In genomic region chr4:129374219-129374755, GRCm38 (mm10) we compare ENCODE assay signal across 23 mouse cellular contexts. TPM values are rescaled to one million over a fixed set of nuclear protein-coding genes. Genes with fewer than 3 reads are reported as not detected.
DNase-seq lines count a peak whose midpoint lies in the region; ATAC-seq and TF ChIP-seq lines count a peak whose summit lies in the region.
"Had no signal": no experiment of that assay in that cellular context is flagged by ENCODE, and none has a peak within 500 bp of the region (broad histone marks: within the 10 kb centered on the region; RNA-seq: fewer than 3 reads in every experiment).

No protein-coding gene starts in this region.

- H3K4me3 ChIP-seq in forebrain, embryonic 10.5 days: 0 out of 2 replicates have a peak overlapping the region, but pooled peaks have one; percentile 19
- no peak overlapping the region for H3K4me3 ChIP-seq in forebrain, embryonic 14.5 days (ENCODE audit: low read depth, low read length)
- H3K4me3 ChIP-seq in ES-Bruce4 (ENCODE audit: low read depth, low read length): peak overlapping the region; percentile 79
- H3K4me3 ChIP-seq in cerebellum, adult 2 months (replicated peaks; ENCODE audit: insufficient read depth, low read depth, low read length): no peak overlapping the region
- H3K4me3 ChIP-seq: embryonic facial prominence, embryonic 15.5 days; heart, adult 2 months; hindbrain, embryonic 13.5 days; liver, embryonic 15.5 days; midbrain, embryonic 12.5 days had no signal

- H3K4me1 ChIP-seq in forebrain, embryonic 10.5 days: peaks cover 28% of the 10 kb centered on the region
- 0 out of 2 replicates have a peak, but pooled peaks cover 2% of the 10 kb centered on the region for H3K4me1 ChIP-seq in forebrain, embryonic 14.5 days (ENCODE audit: control insufficient read depth, insufficient read depth, low read length)
- peaks cover 5% of the 10 kb centered on the region for H3K4me1 ChIP-seq in ES-Bruce4 (ENCODE audit: control insufficient read depth, insufficient read depth, low read length)
- no peaks in the 10 kb centered on the region; the same call in 1 of the 2 replicates for H3K4me1 ChIP-seq in cerebellum, adult 2 months (ENCODE audit: control insufficient read depth, insufficient read depth, low read length)

- ATAC-seq in forebrain, embryonic 14.5 days: no peak
- peak; percentile 10; the same call in 1 of the 2 replicates for ATAC-seq in common myeloid progenitor, adult 5-6 weeks (replicated peaks; ENCODE audit: low read depth, poor library complexity, severe bottlenecking)
- ATAC-seq: forebrain, postnatal 0 days had no signal

- no peak overlapping the region for H3K4me2 ChIP-seq in forebrain, embryonic 14.5 days (ENCODE audit: low read length)
- H3K4me2 ChIP-seq: embryonic facial prominence, embryonic 15.5 days; midbrain, embryonic 12.5 days had no signal

- no peaks in the 10 kb centered on the region for H3K9me3 ChIP-seq in forebrain, embryonic 10.5 days
- no peaks in the 10 kb centered on the region for H3K9me3 ChIP-seq in forebrain, embryonic 14.5 days (replicated peaks; ENCODE audit: control insufficient read depth, low read length)
- H3K9me3 ChIP-seq in ES-Bruce4 (replicated peaks; ENCODE audit: control insufficient read depth, insufficient read depth, low read length, poor library complexity, severe bottlenecking): no peaks in the 10 kb centered on the region
- H3K9me3 ChIP-seq: embryonic facial prominence, embryonic 15.5 days; hindbrain, embryonic 13.5 days; liver, embryonic 15.5 days; midbrain, embryonic 12.5 days had no signal

- peaks cover 60% of the 10 kb centered on the region for H3K27me3 ChIP-seq in forebrain, embryonic 10.5 days (ENCODE audit: poor library complexity, severe bottlenecking)
- no peaks in the 10 kb centered on the region for H3K27me3 ChIP-seq in forebrain, embryonic 14.5 days (replicated peaks; ENCODE audit: control insufficient read depth, insufficient read depth, low read length)
- H3K27me3 ChIP-seq in ES-Bruce4 (ENCODE audit: control insufficient read depth, insufficient read depth, low read length, poor library complexity, severe bottlenecking): no peaks in the 10 kb centered on the region
- H3K27me3 ChIP-seq in splenic B cell, adult 2 months (ENCODE audit: control insufficient read depth, insufficient read depth, low read length, poor library complexity, severe bottlenecking): no peaks in the 10 kb centered on the region
- H3K27me3 ChIP-seq in cerebellum, adult 2 months (ENCODE audit: control insufficient read depth, insufficient read depth, low read length): no peaks in the 10 kb centered on the region

- no peak for TF ChIP-seq CTCF in ES-Bruce4 (IDR thresholded peaks at IDR 0.05; ENCODE audit: low read depth, low read length)
- TF ChIP-seq CTCF in cerebellum, adult 2 months (IDR thresholded peaks at IDR 0.05; ENCODE audit: borderline replicate concordance, insufficient read depth, low read depth, low read length): no peak

- WGBS in forebrain, embryonic 10.5 days: 42% methylated on average over 11 of the region's 11 CpGs
- 43% methylated on average over 11 of the region's 11 CpGs for WGBS in forebrain, embryonic 14.5 days
- 65% methylated on average over 11 of the region's 11 CpGs for WGBS in cerebellum, adult 2 months

- TF ChIP-seq EP300 in ES-Bruce4 (IDR thresholded peaks at IDR 0.05; ENCODE audit: insufficient read depth, low read depth, low read length): peak; percentile 81

- H3K27ac ChIP-seq in forebrain, embryonic 10.5 days: no peak overlapping the region
- H3K27ac ChIP-seq in forebrain, embryonic 14.5 days (ENCODE audit: low read depth, low read length): no peak overlapping the region
- peak overlapping the region; percentile 99 for H3K27ac ChIP-seq in ES-Bruce4 (ENCODE audit: insufficient read depth, low read length)
- H3K27ac ChIP-seq in cerebellum, adult 2 months (ENCODE audit: insufficient read depth, low read length): no peak overlapping the region
- H3K27ac ChIP-seq: embryonic facial prominence, embryonic 15.5 days; heart, adult 2 months; hindbrain, embryonic 13.5 days; liver, embryonic 15.5 days; macrophage; midbrain, embryonic 12.5 days had no signal

- H3K36me3 ChIP-seq in forebrain, embryonic 10.5 days (replicated peaks): no peaks in the 10 kb centered on the region
- H3K36me3 ChIP-seq in forebrain, embryonic 14.5 days (ENCODE audit: control insufficient read depth, insufficient read depth, low read length): no peaks in the 10 kb centered on the region
- H3K36me3 ChIP-seq in ES-Bruce4 (ENCODE audit: control insufficient read depth, insufficient read depth, low read length, poor library complexity, severe bottlenecking): no peaks in the 10 kb centered on the region
- H3K36me3 ChIP-seq in splenic B cell, adult 2 months (ENCODE audit: control insufficient read depth, insufficient read depth, low read length, poor library complexity, severe bottlenecking): no peaks in the 10 kb centered on the region
- H3K36me3 ChIP-seq: embryonic facial prominence, embryonic 15.5 days; hindbrain, embryonic 13.5 days; liver, embryonic 15.5 days; midbrain, embryonic 12.5 days had no signal

- no peak for TF ChIP-seq POLR2A in ES-Bruce4 (IDR thresholded peaks at IDR 0.05; ENCODE audit: insufficient read depth, low read length)
- no peak for TF ChIP-seq POLR2A in cerebellum, adult 2 months (IDR thresholded peaks at IDR 0.05; ENCODE audit: borderline replicate concordance, insufficient read depth, low read length)

- H3K9ac ChIP-seq in forebrain, embryonic 14.5 days (ENCODE audit: low read length): no peak overlapping the region
- H3K9ac ChIP-seq in ES-Bruce4 (ENCODE audit: low read depth, poor library complexity, severe bottlenecking): peak overlapping the region; percentile 99
- H3K9ac ChIP-seq: embryonic facial prominence, embryonic 15.5 days; forebrain, postnatal 0 days; liver, embryonic 15.5 days; midbrain, embryonic 12.5 days had no signal

- no peak for DNase-seq in forebrain, embryonic 10.5 days (ENCODE audit: extremely low spot score, low spot score)
- DNase-seq in forebrain, embryonic 14.5 days (ENCODE audit: low spot score): no peak
- DNase-seq in splenic B cell, adult 2 months (ENCODE audit: low read depth, low spot score): peak; percentile 53
- DNase-seq in cerebellum, adult 2 months: no peak
- no peak for DNase-seq in kidney, postnatal 36 days
- DNase-seq in frontal cortex, postnatal 25 days (ENCODE audit: low spot score in 2 of 2): no peak
- DNase-seq: adrenal gland, postnatal 14 days; cerebellum, adult 9-10 months; forebrain, postnatal 0 days; gastrocnemius, postnatal 25 days; heart, adult 2 months; heart, postnatal 36 days; kidney, adult 9 months; kidney, postnatal 4 days; liver; right cerebral cortex, postnatal 25 days had no signal

RNA-seq across cellular contexts. Expression of gene Zbtb8a, which starts 3.6 kb away (rescaled TPM):
- 5.8 and 6.0 TPM in 2 replicates for polyA plus RNA-seq in forebrain, embryonic 10.5 days (2016; fragmentation: Nextera tagmentation; extraction: Ambion mirVana)
- polyA plus RNA-seq in forebrain, embryonic 14.5 days (2014; fragmentation: Nextera tagmentation; extraction: Ambion mirVana): 5.8 and 6.6 TPM in 2 replicates
- polyA plus RNA-seq in ES-Bruce4 (2011; ENCODE audit: insufficient read depth, insufficient read length, low read depth, missing spikeins): 20.7 and 21.1 TPM in 2 replicates
- 9.6 and 10.6 TPM in 2 replicates for total RNA-seq in common myeloid progenitor, adult 5-6 weeks (2017)
- polyA plus RNA-seq in cerebellum, adult 2 months (2012; rRNA removed): 10.6 and 12.9 TPM in 2 replicates

RNA-seq across cellular contexts. Expression of gene Zbtb8os, which starts 38.8 kb away (rescaled TPM):
- polyA plus RNA-seq in forebrain, embryonic 10.5 days (2016; fragmentation: Nextera tagmentation; extraction: Ambion mirVana): 46.5 and 55.4 TPM in 2 replicates
- 27.7 and 37.1 TPM in 2 replicates for polyA plus RNA-seq in forebrain, embryonic 14.5 days (2014; fragmentation: Nextera tagmentation; extraction: Ambion mirVana)
- polyA plus RNA-seq in ES-Bruce4 (2011; ENCODE audit: insufficient read depth, insufficient read length, low read depth, missing spikeins): 138 and 146 TPM in 2 replicates
- 59.1 and 73.1 TPM in 2 replicates for total RNA-seq in common myeloid progenitor, adult 5-6 weeks (2017)
- 31.2 and 35.3 TPM in 2 replicates for polyA plus RNA-seq in cerebellum, adult 2 months (2012; rRNA removed)

RNA-seq across cellular contexts. Expression of gene Rbbp4, which starts 39.1 kb away (rescaled TPM):
- polyA plus RNA-seq in forebrain, embryonic 10.5 days (2016; fragmentation: Nextera tagmentation; extraction: Ambion mirVana): 546 and 553 TPM in 2 replicates
- 428 and 447 TPM in 2 replicates for polyA plus RNA-seq in forebrain, embryonic 14.5 days (2014; fragmentation: Nextera tagmentation; extraction: Ambion mirVana)
- polyA plus RNA-seq in ES-Bruce4 (2011; ENCODE audit: insufficient read depth, insufficient read length, low read depth, missing spikeins): 375 and 419 TPM in 2 replicates
- total RNA-seq in common myeloid progenitor, adult 5-6 weeks (2017): 120 and 139 TPM in 2 replicates
- 70.9 and 73.7 TPM in 2 replicates for polyA plus RNA-seq in cerebellum, adult 2 months (2012; rRNA removed)

Comparison
In these comparisons a context has a peak if more than half of its experiments do, and no peak if none do; other contexts are left out.
1. H3K4me3 ChIP-seq: peak in forebrain, embryonic 10.5 days (single experiment) and ES-Bruce4 (single experiment); none in forebrain, embryonic 14.5 days (single experiment) and cerebellum, adult 2 months (single experiment).